Mouse (Mus musculus) hindbrain, embryonic 15.5 days (tissue): ENCODE measurements around the gene Dut. TPM values are rescaled to one million over a fixed set of nuclear protein-coding genes. Genes with fewer than 3 reads are reported as not detected.

Experiments used
- polyA plus RNA-seq: library from polyadenylated mRNA; unstranded; fragments of >200 nt; fragmentation: Nextera tagmentation; extraction: Ambion mirVana; gene quantifications from 2 replicates; pipeline ENCODE4 v1.2.1, GENCODE M21; 2015

Dut gene
- polyA plus RNA-seq, 1 experiment from 2014 or later: 76.1 TPM

Other genes with a start within 250 kb of the Dut start
- 4.5 and 6.1 TPM in 2 replicates for gene Slc24a5, start 179.1 kb upstream of the Dut start, polyA plus RNA-seq
- 181 and 187 TPM in 2 replicates for gene Myef2, start 123.5 kb upstream of the Dut start, polyA plus RNA-seq
- gene Ctxn2, start 110.5 kb upstream of the Dut start, polyA plus RNA-seq: 16.4 and 21.0 TPM in 2 replicates
- 0.09 and 0.13 TPM in 2 replicates for gene Slc12a1, start 94.7 kb upstream of the Dut start, polyA plus RNA-seq